Mouse (Mus musculus) stomach, embryonic 15.5 days (tissue): ENCODE measurements around the gene Col23a1. TPM values are rescaled to one million over a fixed set of nuclear protein-coding genes. Genes with fewer than 3 reads are reported as not detected.

Source experiments
- ATAC-seq: fragments of 200-750 bp; cut with Nextera tagmentation; 2 replicates; pipeline ENCODE4 v1.8.0; 2017; ENCODE audit warnings: low read depth, moderate number of reproducible peaks, moderate TSS enrichment; ENCODE audit not compliant: insufficient read depth, low FRiP score
- H3K27ac ChIP-seq: fragments of 300-500 bp; sonication (generic); 2 replicates; pipeline ENCODE4 v1.5.1; 2015; ENCODE audit warnings: mild to moderate bottlenecking, inconsistent platforms
- H3K27me3 ChIP-seq: fragments of 300-500 bp; sonication (generic); replicated peaks from 2 replicates; pipeline ENCODE4 v1.6.1; 2015; ENCODE audit warnings: inconsistent platforms
- H3K36me3 ChIP-seq: fragments of 300-500 bp; sonication (generic); 2 replicates; pipeline ENCODE4 v1.6.1; 2015; ENCODE audit warnings: inconsistent platforms
- H3K4me1 ChIP-seq: fragments of 300-500 bp; sonication (generic); 2 replicates; pipeline ENCODE4 v1.6.1; 2015; ENCODE audit warnings: inconsistent platforms
- H3K4me2 ChIP-seq: fragments of 300-500 bp; sonication (generic); 2 replicates; pipeline ENCODE4 v1.6.1; 2015; ENCODE audit warnings: mild to moderate bottlenecking, inconsistent platforms
- H3K4me3 ChIP-seq: fragments of 300-500 bp; sonication (generic); replicated peaks from 2 replicates; pipeline ENCODE4 v1.5.1; 2015; ENCODE audit warnings: inconsistent platforms
- H3K9ac ChIP-seq: fragments of 300-500 bp; sonication (generic); 2 replicates; pipeline ENCODE4 v1.6.1; 2015; ENCODE audit warnings: inconsistent platforms
- H3K9me3 ChIP-seq: fragments of 300-500 bp; sonication (generic); 2 replicates; pipeline ENCODE4 v1.6.1; 2016; ENCODE audit warnings: inconsistent platforms
- WGBS: fragments of 180-500 bp; shearing (Covaris S2); methylation state at CpG from one replicate; pipeline ENCODE4 v1.1.7; 2015; 5-methylcytosine and 5-hydroxymethylcytosine counted together
- polyA plus RNA-seq: library from polyadenylated mRNA; unstranded; fragments of >200 nt; fragmentation: Nextera tagmentation; extraction: Ambion mirVana; gene quantifications from 2 replicates; pipeline ENCODE4 v1.2.1, GENCODE M21; 2015

Col23a1 gene
- polyA plus RNA-seq, 1 experiment from 2014 or later, result 18.6 TPM

DNA sequence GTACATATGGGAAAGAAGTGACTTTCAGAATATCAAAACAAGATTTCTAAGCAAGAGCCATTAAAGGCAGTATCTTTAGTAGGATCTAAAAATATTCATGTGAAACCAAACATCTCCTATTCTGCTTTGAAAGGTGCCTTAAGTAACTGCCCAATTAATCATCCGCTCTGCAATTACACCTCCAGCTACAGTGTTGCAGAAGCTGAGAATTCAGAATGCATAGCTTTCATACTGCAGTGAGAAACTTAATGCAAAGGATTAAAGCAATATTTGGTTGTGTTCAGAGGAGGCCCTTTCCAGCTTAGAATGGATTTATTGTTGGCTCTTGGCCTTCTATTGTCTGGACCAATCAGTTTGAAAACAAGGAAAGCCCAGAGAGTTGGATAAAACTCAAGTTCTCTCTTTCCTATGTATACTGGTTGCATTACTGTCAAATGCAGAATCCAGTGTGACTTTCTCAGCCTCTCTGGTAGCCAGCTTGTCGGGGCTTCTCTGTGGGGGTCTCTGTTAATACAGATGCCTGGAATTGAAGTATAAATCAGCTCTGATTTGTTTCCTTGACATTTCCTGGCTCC, 4.3 kb downstream of the Col23a1 start:
- Histone ChIP-seq H3K9ac (no peak overlapping the region), H3K27me3 (no peaks in the 10 kb centered on the region), H3K9me3 (no peaks in the 10 kb centered on the region), H3K36me3 (no peaks in the 10 kb centered on the region), H3K27ac (peak overlapping the region; percentile 23; the same call in 1 of the 2 replicates), H3K4me2 (no peak overlapping the region), H3K4me1 (peaks cover 4% of the 10 kb centered on the region; the same call in 1 of the 2 replicates), H3K4me3 (no peak overlapping the region)
- no peak for ATAC-seq
- 47% methylated on average over 2 of the region's 2 CpGs for WGBS

DNA sequence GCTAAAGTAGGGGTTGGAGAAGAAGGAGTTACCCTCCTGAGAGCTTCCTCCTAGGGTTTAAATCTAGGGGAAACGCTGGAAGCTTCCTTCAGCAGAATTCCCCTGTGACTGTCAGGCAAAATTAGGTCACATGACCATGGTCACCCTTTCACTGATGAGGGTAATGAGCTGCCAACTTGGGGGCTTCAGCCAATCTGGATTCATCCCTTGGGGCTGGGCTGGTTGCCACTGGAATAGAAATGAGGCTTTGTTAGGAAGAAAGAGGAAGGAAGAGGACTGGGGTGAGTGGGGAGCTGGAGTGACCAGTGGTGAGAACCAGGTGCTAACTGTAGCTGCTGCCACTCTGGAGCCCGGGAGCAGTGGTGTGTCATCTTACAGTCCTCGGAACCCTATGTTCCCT, 6.0 kb downstream of the Col23a1 start:
- WGBS, result 83% methylated on average over 3 of the region's 3 CpGs
- Histone ChIP-seq H3K27ac (no peak overlapping the region), H3K4me3 (no peak overlapping the region), H3K36me3 (no peaks in the 10 kb centered on the region), H3K9ac (no peak overlapping the region), H3K27me3 (no peaks in the 10 kb centered on the region), H3K4me1 (0 out of 2 replicates have a peak, but pooled peaks cover 4% of the 10 kb centered on the region), H3K9me3 (no peaks in the 10 kb centered on the region), H3K4me2 (no peak overlapping the region)
- ATAC-seq, result no peak

DNA sequence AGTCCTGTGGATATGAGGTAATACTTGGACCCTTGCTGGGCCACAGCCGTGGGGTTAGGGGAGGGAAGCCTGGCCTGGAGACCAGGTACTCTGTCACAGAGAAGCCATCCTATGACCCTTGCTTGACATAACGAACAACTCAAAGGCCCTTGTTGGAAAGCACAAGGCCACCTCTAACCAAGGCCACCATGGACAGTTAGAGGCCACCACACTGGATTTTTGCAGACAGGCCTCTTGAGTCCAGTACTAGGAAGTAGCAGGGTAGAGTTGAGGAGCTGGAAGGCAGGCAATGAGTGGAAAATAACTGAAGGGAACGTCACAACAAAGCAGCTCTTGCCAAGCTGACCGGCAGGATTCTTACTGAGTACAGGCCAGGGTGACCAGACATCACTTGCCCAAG, 9.0 kb downstream of the Col23a1 start:
- 83% methylated on average over 4 of the region's 4 CpGs for WGBS
- ATAC-seq, result no peak
- H3K9ac ChIP-seq, result no peak overlapping the region

DNA sequence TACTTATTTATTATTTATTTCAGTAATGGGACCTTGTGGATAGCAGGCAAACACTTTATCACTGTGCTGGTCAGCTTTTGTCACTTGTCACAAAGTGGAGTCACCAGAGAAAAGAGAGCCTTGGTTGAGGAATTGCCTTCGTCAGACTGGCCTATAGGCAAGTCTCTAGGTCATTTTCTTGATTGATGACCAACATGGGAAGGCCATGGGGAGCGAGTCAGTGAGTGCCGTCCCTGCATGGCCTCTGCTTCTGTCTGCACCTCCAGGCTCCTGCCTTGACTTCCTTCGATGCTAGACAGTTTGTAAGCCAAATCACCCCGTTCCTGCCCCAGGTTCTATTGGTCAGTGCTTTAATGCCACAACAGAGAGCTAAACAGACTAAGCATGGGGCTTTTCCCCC, 12.7 kb downstream of the Col23a1 start:
- H3K27me3 ChIP-seq, result no peaks in the 10 kb centered on the region

More for the DNA sequence above, 9.0 kb downstream of the Col23a1 start:
- Histone ChIP-seq H3K4me1 (no peaks in the 10 kb centered on the region), H3K27me3 (no peaks in the 10 kb centered on the region), H3K9me3 (no peaks in the 10 kb centered on the region), H3K27ac (no peak overlapping the region), H3K4me2 (no peak overlapping the region), H3K4me3 (no peak overlapping the region), H3K36me3 (no peaks in the 10 kb centered on the region)

DNA sequence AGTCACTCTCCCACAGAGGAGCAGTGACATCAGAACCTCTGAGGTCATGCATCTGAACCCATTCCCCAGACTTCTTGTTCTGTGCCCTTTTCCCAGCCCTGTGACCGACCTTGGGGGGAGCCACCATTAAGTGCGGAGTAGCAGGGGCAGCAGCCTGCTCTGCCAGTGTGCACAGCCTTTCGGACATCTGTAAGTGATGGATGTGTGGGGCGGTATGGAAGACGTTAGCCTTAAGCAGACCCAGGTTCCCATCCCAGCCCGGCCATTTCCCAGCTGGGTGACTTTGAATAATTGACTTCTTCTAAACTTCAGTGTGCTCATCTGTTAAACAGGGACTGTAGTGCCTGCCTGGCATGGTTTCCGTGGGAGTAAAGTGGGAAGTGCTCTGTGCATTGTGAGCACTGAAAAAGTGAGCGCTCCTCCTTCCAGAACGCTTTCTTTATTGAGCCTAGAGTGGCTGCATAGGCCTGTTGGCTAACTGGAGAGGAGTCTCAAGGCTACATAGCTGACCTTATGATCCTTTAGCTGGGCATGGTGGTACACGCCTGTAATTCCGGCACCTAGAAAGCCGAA, 14.3 kb downstream of the Col23a1 start:
- Histone ChIP-seq H3K27me3 (no peaks in the 10 kb centered on the region), H3K4me2 (no peak overlapping the region), H3K27ac (no peak overlapping the region), H3K4me3 (no peak overlapping the region), H3K4me1 (no peaks in the 10 kb centered on the region), H3K36me3 (no peaks in the 10 kb centered on the region), H3K9ac (no peak overlapping the region), H3K9me3 (no peaks in the 10 kb centered on the region)
- 50% methylated on average over 12 of the region's 12 CpGs for WGBS
- ATAC-seq, result no peak

More for the DNA sequence above, 12.7 kb downstream of the Col23a1 start:
- H3K4me1 ChIP-seq, result no peaks in the 10 kb centered on the region
- ATAC-seq, result no peak
- no peak overlapping the region for H3K4me3 ChIP-seq
- no peaks in the 10 kb centered on the region for H3K36me3 ChIP-seq
- H3K27ac ChIP-seq, result no peak overlapping the region
- no peak overlapping the region for H3K4me2 ChIP-seq
- H3K9me3 ChIP-seq, result no peaks in the 10 kb centered on the region
- 73% methylated on average over 5 of the region's 5 CpGs for WGBS
- H3K9ac ChIP-seq, result no peak overlapping the region

DNA sequence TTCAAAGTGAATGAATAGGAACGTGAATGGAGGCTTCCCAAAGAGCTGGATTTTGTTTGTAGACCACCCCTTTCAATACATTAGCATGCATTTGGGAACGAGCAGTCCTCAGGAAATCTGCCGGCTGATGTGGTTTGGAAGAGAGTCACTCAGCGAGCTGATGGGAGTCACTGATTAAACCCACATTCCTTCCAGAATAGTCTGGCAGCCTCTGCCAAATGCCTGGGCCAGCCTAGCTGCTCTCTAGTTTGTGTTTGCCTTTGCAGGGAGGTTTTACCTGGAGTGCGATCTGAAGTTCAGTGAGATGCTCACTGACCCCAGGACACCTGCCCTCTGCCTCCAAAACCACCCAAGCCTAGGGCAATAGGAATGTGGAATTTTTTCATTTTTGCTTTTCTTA, 18.6 kb downstream of the Col23a1 start:
- no peaks in the 10 kb centered on the region for H3K9me3 ChIP-seq
- no peaks in the 10 kb centered on the region for H3K36me3 ChIP-seq
- H3K4me1 ChIP-seq, result no peaks in the 10 kb centered on the region
- H3K4me3 ChIP-seq, result no peak overlapping the region
- no peak overlapping the region for H3K9ac ChIP-seq
- ATAC-seq, result no peak
- H3K4me2 ChIP-seq, result no peak overlapping the region
- H3K27me3 ChIP-seq, result no peaks in the 10 kb centered on the region
- WGBS, result 53% methylated on average over 5 of the region's 5 CpGs
- no peak overlapping the region for H3K27ac ChIP-seq

DNA sequence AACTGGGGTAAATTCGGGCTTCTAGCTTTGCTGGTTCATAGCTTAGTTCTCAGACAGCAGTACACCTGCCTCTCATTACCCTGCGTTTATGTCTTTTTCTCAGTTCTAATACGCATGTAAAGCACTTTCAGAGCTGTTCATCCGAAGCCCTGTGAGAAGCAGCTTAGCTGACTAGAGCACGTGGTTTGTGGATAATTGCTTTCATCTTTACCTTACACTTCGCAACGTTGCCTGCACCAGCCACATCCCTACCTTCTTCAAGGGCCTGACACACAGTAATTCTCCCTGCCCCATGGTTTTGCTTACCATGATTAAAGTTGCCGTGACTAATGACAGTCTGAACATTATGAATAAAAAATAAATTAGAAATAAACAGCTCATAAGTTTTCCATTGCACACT, 22.1 kb downstream of the Col23a1 start:
- H3K36me3 ChIP-seq, result no peaks in the 10 kb centered on the region
- no peak overlapping the region for H3K4me3 ChIP-seq
- no peak overlapping the region for H3K4me2 ChIP-seq
- no peaks in the 10 kb centered on the region for H3K9me3 ChIP-seq
- no peak overlapping the region for H3K27ac ChIP-seq
- H3K27me3 ChIP-seq, result no peaks in the 10 kb centered on the region
- no peak for ATAC-seq
- H3K4me1 ChIP-seq, result no peaks in the 10 kb centered on the region
- WGBS, result 80% methylated on average over 8 of the region's 8 CpGs
- H3K9ac ChIP-seq, result no peak overlapping the region

DNA sequence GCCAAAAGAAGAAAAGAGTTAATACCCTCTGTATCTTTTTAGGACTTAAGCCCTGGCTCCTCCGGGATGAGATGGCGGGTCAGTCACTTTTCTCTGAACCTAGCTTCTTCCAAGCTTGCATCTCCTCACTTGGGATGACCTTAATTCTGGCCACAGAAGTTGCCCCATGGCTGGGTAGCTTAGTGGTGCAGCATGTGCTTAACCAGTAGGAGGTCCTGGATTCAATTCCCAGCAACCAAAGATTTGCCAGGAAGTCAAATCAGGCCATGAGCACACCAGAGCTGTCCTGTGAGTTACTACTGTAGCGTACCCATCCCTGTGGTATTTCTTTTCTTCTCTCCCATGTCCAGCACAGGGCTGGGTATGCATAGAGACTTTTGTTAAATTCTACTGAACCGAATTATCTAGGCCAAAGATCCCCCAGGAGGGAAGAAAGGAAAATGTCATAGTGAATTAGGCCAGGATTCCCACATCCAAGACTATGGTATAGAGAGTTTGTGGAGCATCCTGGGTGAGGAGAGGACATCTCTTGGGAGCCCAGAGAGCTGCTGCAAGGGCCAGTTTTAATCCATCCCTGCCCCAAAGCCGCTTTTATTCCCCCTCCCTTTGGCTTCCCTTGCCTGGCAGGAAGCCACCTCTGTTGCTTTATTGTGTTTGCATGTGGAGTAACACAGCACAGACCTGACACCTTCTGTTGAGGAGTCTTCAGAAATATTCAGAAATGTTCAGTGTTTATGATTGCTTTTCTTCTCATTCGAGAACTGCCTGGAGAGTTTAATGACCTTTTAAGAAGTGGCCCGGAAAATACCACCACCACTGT, 26.5 kb downstream of the Col23a1 start:
- 75% methylated on average over 7 of the region's 7 CpGs for WGBS
- H3K4me1 ChIP-seq, result no peaks in the 10 kb centered on the region
- no peaks in the 10 kb centered on the region for H3K27me3 ChIP-seq
- no peak overlapping the region for H3K4me3 ChIP-seq
- no peak overlapping the region for H3K9ac ChIP-seq
- H3K36me3 ChIP-seq, result no peaks in the 10 kb centered on the region
- no peak for ATAC-seq
- no peak overlapping the region for H3K4me2 ChIP-seq
- H3K27ac ChIP-seq, result no peak overlapping the region
- no peaks in the 10 kb centered on the region for H3K9me3 ChIP-seq

DNA sequence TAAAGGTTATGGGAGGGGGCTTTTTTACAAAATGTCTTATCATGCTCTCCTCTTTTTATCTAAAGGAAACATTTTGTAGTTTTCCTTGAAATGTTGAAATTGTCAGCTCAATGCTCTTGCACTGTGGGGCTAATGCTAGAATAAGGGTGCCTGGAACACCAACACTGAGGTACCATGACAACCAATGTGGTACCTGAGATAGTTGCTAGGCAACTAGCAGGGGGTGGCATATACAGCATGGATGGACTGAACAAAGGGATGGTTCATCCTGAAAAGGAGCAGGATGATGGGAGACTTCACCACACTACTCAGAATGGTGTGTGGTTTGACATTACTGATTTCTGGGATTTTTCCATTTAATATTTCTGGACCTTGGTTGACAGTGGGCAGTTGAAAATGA, 30.9 kb downstream of the Col23a1 start:
- no peaks in the 10 kb centered on the region for H3K9me3 ChIP-seq
- H3K4me1 ChIP-seq, result no peaks in the 10 kb centered on the region
- ATAC-seq, result no peak
- no peak overlapping the region for H3K4me3 ChIP-seq
- H3K4me2 ChIP-seq, result no peak overlapping the region
- no peaks in the 10 kb centered on the region for H3K27me3 ChIP-seq
- no peak overlapping the region for H3K27ac ChIP-seq
- H3K36me3 ChIP-seq, result no peaks in the 10 kb centered on the region
- H3K9ac ChIP-seq, result no peak overlapping the region

DNA sequence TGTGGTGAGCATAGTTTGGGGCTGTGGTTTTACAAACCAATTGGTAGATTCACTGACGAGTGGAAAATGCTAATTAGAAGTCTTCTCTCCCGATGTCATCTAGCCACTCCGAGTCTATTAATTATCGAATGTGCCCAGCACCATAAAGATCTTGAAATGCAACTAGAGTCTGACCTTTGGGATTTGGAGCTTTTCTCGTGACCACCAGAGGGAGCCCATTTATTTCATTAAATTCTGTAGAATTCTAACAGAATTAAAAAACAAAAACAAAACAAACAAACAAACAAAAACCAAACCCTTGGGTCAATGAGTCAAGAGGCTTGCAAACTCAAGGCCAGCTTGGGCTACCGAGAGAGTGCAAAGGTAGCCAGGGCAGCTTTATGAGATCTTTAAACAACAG, 37.2 kb downstream of the Col23a1 start:
- WGBS, result 67% methylated on average over 6 of the region's 6 CpGs
- H3K4me3 ChIP-seq, result no peak overlapping the region
- ATAC-seq, result no peak
- H3K4me2 ChIP-seq, result no peak overlapping the region
- H3K4me1 ChIP-seq, result 0 out of 2 replicates have a peak, but pooled peaks cover 2% of the 10 kb centered on the region
- no peaks in the 10 kb centered on the region for H3K36me3 ChIP-seq
- no peak overlapping the region for H3K27ac ChIP-seq
- H3K9me3 ChIP-seq, result no peaks in the 10 kb centered on the region
- no peaks in the 10 kb centered on the region for H3K27me3 ChIP-seq
- H3K9ac ChIP-seq, result no peak overlapping the region

DNA sequence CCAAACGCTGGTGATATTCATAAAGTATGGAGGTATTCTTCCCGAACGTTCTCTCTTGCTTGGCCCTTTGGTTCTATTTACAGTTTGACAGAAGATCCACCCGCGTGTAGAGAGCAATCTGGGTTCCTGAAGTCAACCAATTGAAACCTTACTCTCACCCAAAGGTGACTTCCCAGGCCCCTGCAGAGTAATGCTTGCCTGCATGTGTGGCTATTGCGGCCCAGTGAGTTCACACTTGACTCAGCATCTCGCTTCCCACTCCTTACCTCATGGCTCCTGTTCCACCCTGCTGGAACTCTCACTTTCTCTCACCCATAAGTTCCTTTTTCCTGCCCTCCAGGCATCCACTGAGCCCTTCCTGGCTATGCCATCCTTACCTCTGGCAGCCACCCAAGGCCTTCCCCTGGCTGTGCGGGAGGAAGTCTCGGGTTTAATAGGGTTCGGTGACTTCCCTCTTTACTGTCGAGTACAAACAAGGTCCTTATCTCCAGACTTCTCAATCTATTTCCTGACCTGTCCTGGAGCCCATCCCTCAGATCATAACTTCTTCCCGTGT, 38.7 kb downstream of the Col23a1 start:
- no peaks in the 10 kb centered on the region for H3K36me3 ChIP-seq
- 0 out of 2 replicates have a peak, but pooled peaks cover 2% of the 10 kb centered on the region for H3K4me1 ChIP-seq
- no peak overlapping the region for H3K4me3 ChIP-seq
- no peak overlapping the region for H3K4me2 ChIP-seq
- WGBS, result 79% methylated on average over 12 of the region's 12 CpGs
- no peaks in the 10 kb centered on the region for H3K9me3 ChIP-seq
- H3K27ac ChIP-seq, result no peak overlapping the region
- no peaks in the 10 kb centered on the region for H3K27me3 ChIP-seq
- no peak for ATAC-seq
- no peak overlapping the region for H3K9ac ChIP-seq
